Mouse (Mus musculus) urinary bladder, postnatal 14 days (tissue): Measurements from ENCODE around the gene Zfp961.
A peak's percentile ranks its signal among the peaks of the same experiment; 100 is the strongest.
"Not testable (repeated sequence)": the region's sequence is repeated elsewhere in the genome, so short reads cannot be mapped to it uniquely, and the experiment has no call there.

Experiments
- DNase-seq: peaks from one replicate; pipeline ENCODE4 v3.0.0; 2021; ENCODE audit warnings: low spot score

Gene Zfp961

GRCm38 (mm10) chr8:71961796-71962195, 11.0 kb downstream of the Zfp961 start:
- no peak for DNase-seq

GRCm38 (mm10) chr8:71964051-71964450, 13.2 kb downstream of the Zfp961 start:
- no peak for DNase-seq

- DNase-seq = no peak
Measured at GRCm38 (mm10) chr8:71965166-71965565, 14.3 kb downstream of the Zfp961 start.

GRCm38 (mm10) chr8:71966411-71966810, 15.6 kb downstream of the Zfp961 start:
- DNase-seq = no peak

- DNase-seq = no peak
Measured at GRCm38 (mm10) chr8:71967261-71967660, 16.4 kb downstream of the Zfp961 start.

- no peak for DNase-seq
Measured at GRCm38 (mm10) chr8:71968100-71968499, 17.3 kb downstream of the Zfp961 start.

- no peak for DNase-seq
Measured at GRCm38 (mm10) chr8:71968636-71969035, 17.8 kb downstream of the Zfp961 start.

- DNase-seq = peak; percentile 24
Measured at GRCm38 (mm10) chr8:71971945-71972344, 21.1 kb downstream of the Zfp961 start.

- DNase-seq = no peak
Measured at GRCm38 (mm10) chr8:71974211-71974610, 23.4 kb downstream of the Zfp961 start.

GRCm38 (mm10) chr8:71981032-71981431, 30.2 kb downstream of the Zfp961 start:
- no peak for DNase-seq

GRCm38 (mm10) chr8:71981456-71981855, 30.6 kb downstream of the Zfp961 start:
- DNase-seq = no peak

GRCm38 (mm10) chr8:71984601-71985000, 33.8 kb downstream of the Zfp961 start:
- no peak for DNase-seq

- DNase-seq = peak; percentile 64
Measured at GRCm38 (mm10) chr8:71988110-71988866, 37.5 kb downstream of the Zfp961 start.

GRCm38 (mm10) chr8:71988867-71989599, 38.2 kb downstream of the Zfp961 start:
- DNase-seq = no peak

GRCm38 (mm10) chr8:71999434-71999833, 48.6 kb downstream of the Zfp961 start:
- DNase-seq = no peak

- DNase-seq = no peak
Measured at GRCm38 (mm10) chr8:72000223-72000622, 49.4 kb downstream of the Zfp961 start.

- DNase-seq = peak; percentile 41
Measured at GRCm38 (mm10) chr8:72002942-72003341, 52.1 kb downstream of the Zfp961 start.

GRCm38 (mm10) chr8:72005912-72006311, 55.1 kb downstream of the Zfp961 start:
- DNase-seq = no peak

GRCm38 (mm10) chr8:72006763-72007162, 55.9 kb downstream of the Zfp961 start:
- DNase-seq = no peak

- DNase-seq = no peak
Measured at GRCm38 (mm10) chr8:72008134-72008641, 57.4 kb downstream of the Zfp961 start.

- no peak for DNase-seq
Measured at GRCm38 (mm10) chr8:72009473-72009872, 58.6 kb downstream of the Zfp961 start, which contains the start of gene Cyp4f18. TSS of gene Cyp4f18 (minus strand) at chr8:72009626.

- not testable (repeated sequence) for DNase-seq
Measured at GRCm38 (mm10) chr8:72013506-72014228, 62.8 kb downstream of the Zfp961 start.
